Mouse (Mus musculus): ENCODE results near the gene Sntb2.
A peak's percentile ranks its signal among the peaks of the same experiment; 100 is the strongest.
"Not testable (repeated sequence)": the region's sequence is repeated elsewhere in the genome, so short reads cannot be mapped to it uniquely, and the experiment has no call there.

Gene Sntb2

GRCm38 (mm10) chr8:106935324-106935869, at the start of gene Sntb2:
Gene Sntb2 (plus strand): TSS chr8:106935750.
- peak; percentile 97 for DNase-seq

- DNase-seq: peak; percentile 83
Observed at GRCm38 (mm10) chr8:106887336-106888189, 48.0 kb upstream of the Sntb2 start.

- DNase-seq: no peak
Observed at GRCm38 (mm10) chr8:106888803-106889202, 46.7 kb upstream of the Sntb2 start.

GRCm38 (mm10) chr8:106892210-106892805, 43.2 kb upstream of the Sntb2 start:
- peak; percentile 53 for DNase-seq

- peak; percentile 13 for DNase-seq
Observed at GRCm38 (mm10) chr8:106892806-106893451, 42.6 kb upstream of the Sntb2 start.

- peak; percentile 93 for DNase-seq
Observed at GRCm38 (mm10) chr8:106893481-106894156, 41.9 kb upstream of the Sntb2 start, which contains the start of gene Utp4. Gene Utp4 (plus strand): TSS chr8:106893636.

- no peak for DNase-seq
Observed at GRCm38 (mm10) chr8:106899473-106899872, 36.1 kb upstream of the Sntb2 start.

GRCm38 (mm10) chr8:106905727-106906480, 29.6 kb upstream of the Sntb2 start:
- DNase-seq: peak; percentile 79

GRCm38 (mm10) chr8:106906635-106907034, 28.9 kb upstream of the Sntb2 start:
- DNase-seq: no peak

GRCm38 (mm10) chr8:106907450-106907849, 28.1 kb upstream of the Sntb2 start:
- DNase-seq: no peak

GRCm38 (mm10) chr8:106908291-106908690, 27.3 kb upstream of the Sntb2 start:
- no peak for DNase-seq

GRCm38 (mm10) chr8:106913631-106914030, 21.9 kb upstream of the Sntb2 start:
- no peak for DNase-seq

GRCm38 (mm10) chr8:106919721-106920394, 15.7 kb upstream of the Sntb2 start:
- DNase-seq: no peak

GRCm38 (mm10) chr8:106920395-106920741, 15.2 kb upstream of the Sntb2 start:
- no peak for DNase-seq

GRCm38 (mm10) chr8:106924057-106924456, 11.5 kb upstream of the Sntb2 start:
- DNase-seq: no peak

- DNase-seq: no peak
Observed at GRCm38 (mm10) chr8:106924904-106925349, 10.6 kb upstream of the Sntb2 start.

- no peak for DNase-seq
Observed at GRCm38 (mm10) chr8:106925446-106925845, 10.1 kb upstream of the Sntb2 start.

GRCm38 (mm10) chr8:106927247-106927646, 8.3 kb upstream of the Sntb2 start:
- DNase-seq: peak; percentile 41

- DNase-seq: not testable (repeated sequence)
Observed at GRCm38 (mm10) chr8:106928182-106928581, 7.4 kb upstream of the Sntb2 start.

GRCm38 (mm10) chr8:106929155-106929913, 6.2 kb upstream of the Sntb2 start:
- DNase-seq: peak; percentile 87

GRCm38 (mm10) chr8:106929921-106930320, 5.6 kb upstream of the Sntb2 start:
- no peak for DNase-seq

Data from kidney, postnatal 14 days (tissue).